Mouse (Mus musculus): ENCODE data around the gene Ubxn1.
"Not testable (repeated sequence)": the region's sequence is repeated elsewhere in the genome, so short reads cannot be mapped to it uniquely, and the experiment has no call there.

The Ubxn1 gene

DNA sequence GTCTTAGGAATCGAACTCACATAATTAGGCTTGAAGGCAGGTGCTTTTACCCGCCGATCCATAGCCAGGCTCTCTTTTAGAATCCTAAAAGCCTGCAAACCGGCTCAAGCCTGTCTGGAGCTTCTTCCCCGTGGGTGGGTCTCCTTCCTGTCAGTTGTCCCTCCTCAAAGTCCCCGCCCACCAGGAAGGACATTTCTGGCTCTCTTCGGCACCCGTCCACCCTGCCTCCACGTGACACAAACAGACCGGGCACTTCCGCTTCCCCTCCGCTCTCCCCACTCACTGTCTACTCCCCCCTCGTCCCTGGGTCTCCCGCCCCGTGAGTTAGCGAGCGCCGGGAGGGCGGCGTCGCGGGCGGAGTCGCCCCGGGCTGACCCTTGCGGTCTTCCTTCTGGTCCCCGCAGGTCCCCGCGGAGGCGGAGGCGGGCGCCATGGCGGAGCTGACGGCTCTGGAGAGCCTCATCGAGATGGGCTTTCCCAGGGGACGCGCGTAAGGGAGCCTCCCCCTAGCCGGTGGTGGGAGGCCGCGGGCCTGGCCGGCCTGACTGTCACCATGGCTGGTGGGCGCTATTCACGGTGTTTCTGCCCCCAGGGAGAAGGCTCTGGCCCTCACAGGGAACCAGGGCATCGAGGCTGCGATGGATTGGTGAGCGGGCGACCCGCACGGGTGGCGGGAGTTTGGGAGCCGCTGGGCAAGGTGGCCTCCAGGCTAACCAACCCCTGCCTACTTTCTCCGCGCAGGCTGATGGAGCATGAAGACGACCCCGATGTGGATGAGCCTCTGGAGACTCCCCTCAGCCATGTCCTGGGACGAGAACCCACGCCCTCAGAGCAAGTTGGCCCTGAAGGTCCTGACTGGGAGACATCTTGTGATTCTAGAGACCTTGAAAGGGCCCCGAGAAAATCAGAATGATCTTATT lies at the start of gene Ubxn1:
Gene Ubxn1, plus strand, starts transcription at position 230 of the 920 bp plus-strand sequence.
- peak; percentile 98 for DNase-seq

- DNase-seq = no peak
Observed at GRCm38 (mm10) chr19:8822696-8823095, 48.6 kb upstream of the Ubxn1 start.

DNA sequence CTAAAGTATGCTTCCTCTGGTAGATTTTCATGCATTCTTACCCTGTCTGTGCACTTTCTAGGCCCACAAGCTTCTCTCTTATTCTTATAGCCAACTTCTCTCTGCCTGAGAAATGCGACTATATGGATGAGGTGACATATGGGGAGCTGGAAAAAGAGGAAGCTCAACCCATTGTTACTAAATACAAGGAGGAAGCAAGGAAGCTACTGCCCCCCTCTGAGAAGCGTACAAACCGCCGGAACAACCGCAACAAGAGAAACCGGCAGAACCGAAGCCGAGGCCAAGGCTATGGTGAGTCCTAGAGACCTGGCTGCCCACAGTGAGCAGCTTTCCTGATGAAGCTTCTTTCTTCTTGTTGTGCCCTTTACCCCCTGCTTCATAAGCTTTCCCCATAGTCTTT lies 41.6 kb upstream of the Ubxn1 start, which contains the start of gene AC129217.1:
Gene AC129217.1, plus strand, starts transcription at position 114 of the 400 bp plus-strand sequence.
- DNase-seq = no peak

GRCm38 (mm10) chr19:8830664-8831063 lies 40.6 kb upstream of the Ubxn1 start:
- DNase-seq = no peak

DNA sequence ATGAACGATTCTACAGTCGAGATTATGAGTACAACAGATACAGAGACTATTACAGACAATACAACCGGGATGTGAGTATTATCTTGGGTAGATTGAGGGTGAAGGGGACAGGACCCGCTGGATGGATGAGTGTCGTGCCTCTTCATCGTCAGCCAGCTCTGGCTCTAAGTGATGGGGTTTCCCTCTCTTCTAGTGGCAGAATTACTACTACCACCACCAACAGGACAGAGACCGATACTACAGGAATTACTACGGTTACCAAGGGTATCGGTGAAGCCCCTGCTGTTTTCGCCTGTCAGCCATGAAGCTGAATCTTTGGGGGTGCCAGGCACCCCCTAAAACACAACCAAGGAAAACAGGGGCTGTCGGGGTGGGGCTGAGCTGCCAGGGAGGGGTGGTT lies 40.0 kb upstream of the Ubxn1 start:
- no peak for DNase-seq

- DNase-seq = no peak
Observed at GRCm38 (mm10) chr19:8832971-8833370, 38.3 kb upstream of the Ubxn1 start.

DNA sequence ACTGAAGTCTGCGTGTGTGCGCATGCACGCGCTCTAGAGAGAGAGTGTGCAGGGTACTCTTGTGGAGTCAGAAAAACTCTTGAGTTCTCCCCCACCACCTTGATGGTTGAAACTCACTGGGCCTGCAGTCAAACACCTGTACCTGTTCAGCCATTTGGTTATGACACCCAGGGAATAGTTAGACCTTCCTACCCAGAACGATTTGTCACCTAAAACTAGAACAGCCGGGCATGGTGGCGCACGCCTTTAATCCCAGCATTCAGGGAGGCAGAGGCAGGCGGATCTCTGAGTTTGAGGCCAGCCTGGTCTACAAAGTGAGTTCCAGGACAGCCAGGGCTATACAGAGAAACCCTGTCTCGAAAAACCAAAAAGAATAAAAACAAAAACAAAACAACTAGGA lies 35.0 kb upstream of the Ubxn1 start:
- DNase-seq = not testable (repeated sequence)

- DNase-seq = peak; percentile 88
Observed at GRCm38 (mm10) chr19:8837251-8837791, 34.0 kb upstream of the Ubxn1 start, which contains the start of gene Bscl2. TSS of gene Bscl2 (plus strand) at chr19:8837467.

DNA sequence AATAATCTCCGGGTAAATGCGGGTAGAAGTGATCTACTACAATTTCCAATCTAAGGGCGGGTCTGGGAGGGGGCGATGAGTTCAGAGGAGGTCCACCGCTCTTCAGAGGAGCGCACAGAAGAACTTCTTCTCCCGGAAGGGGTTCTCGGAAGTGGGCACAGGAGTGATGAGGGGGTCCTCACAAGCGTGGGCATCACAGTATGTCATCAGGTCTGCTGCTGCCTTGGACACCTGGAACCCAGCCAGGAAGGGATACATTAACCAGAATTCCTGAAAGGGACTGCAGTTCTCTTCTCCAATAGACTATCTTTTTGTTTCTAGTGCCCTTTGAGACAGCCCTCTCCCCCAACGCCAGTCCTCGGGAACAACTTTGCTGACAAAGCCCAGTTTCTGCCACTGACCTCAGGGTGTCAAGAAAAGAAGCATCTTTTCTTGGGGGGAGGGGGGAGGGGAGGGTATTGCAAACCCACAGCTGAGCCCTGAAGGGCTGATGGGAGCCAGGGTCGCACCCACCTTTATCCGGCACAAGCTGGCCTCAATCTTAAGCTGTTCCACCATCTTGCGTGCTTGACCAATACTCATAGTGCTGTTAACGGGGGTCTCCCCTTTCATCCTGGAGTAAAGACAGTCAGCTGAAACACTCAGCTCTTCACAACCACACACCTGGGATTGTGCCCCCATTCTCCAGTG lies 33.1 kb upstream of the Ubxn1 start:
- DNase-seq = peak; percentile 68

GRCm38 (mm10) chr19:8839103-8839907 lies 32.0 kb upstream of the Ubxn1 start, which contains the start of gene Gng3:
TSS of gene Gng3 (minus strand) at chr19:8839194.
- DNase-seq = no peak

DNA sequence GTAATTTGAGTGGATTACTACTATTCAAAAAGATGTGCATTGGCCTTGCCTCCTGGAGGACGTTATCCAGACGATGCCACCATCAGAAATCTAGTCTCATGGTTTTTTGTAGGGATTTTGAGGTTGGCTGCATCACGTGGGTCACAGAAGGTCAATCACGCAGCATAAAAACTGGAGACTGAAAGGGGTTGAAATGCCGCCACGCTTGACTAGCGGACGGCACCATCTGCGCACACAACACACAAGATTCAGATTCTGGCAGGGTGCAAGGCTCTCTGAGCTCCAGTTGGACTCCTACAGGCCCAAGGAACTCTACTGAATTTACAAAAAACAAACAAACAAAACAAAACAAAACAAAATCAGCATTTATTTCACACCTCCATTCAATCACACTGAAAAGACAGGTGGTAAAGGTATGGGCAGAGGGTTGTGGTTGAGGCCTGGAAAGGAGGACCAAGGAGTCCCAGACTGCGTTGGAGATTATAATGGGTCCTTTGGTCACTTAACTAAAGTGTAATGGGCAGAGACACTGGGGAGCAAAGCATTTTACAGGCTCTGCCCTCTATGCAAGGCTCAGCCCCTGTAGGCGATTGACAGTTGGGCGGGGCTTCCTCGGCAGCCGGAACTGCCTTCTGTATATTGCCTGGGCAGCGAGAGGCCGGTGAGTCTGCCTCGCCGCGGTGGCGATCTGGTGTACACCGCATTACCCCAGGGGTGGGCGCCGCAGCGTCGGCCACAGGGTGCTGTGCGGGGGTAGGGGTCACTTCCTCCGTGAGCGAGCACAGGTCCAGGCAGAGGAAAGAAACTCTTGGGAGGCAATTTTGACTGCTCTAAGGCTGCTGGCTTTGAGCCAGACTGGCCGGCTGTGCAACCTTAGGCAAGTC lies 31.1 kb upstream of the Ubxn1 start:
- peak; percentile 85 for DNase-seq

DNA sequence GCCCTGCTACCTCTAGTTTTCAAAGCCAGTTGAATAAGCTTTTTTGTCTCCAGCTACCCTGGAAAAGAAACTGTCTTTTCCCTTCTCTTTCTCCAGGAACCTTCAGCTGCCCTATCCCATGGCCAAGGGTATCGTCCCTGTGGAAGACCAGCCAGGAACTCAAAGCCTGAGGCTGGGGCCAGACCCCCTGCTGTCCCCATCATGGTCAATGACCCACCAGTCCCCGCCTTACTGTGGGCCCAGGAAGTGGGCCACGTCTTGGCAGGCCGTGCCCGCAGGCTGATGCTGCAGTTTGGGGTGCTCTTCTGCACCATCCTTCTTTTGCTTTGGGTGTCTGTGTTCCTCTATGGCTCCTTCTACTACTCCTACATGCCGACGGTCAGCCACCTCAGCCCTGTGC lies 30.3 kb upstream of the Ubxn1 start:
- no peak for DNase-seq

DNA sequence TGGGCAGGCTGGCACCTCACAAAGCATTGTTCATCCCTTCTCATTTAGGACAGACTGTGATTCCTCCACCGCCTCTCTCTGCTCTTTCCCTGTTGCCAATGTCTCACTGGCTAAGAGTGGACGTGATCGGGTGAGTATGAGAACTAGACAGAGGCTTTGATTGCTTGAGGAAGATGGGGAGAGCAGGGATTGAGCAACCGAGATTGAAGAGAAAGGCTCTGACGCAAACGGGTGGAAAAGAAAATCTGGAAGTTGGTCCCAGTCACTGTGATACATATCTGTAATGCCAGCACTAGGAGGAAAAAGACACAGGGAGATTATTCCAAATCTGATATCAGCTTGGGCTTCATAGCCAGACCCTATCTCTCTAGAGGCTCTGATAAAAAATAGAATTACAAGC lies 28.3 kb upstream of the Ubxn1 start:
- DNase-seq = no peak

DNA sequence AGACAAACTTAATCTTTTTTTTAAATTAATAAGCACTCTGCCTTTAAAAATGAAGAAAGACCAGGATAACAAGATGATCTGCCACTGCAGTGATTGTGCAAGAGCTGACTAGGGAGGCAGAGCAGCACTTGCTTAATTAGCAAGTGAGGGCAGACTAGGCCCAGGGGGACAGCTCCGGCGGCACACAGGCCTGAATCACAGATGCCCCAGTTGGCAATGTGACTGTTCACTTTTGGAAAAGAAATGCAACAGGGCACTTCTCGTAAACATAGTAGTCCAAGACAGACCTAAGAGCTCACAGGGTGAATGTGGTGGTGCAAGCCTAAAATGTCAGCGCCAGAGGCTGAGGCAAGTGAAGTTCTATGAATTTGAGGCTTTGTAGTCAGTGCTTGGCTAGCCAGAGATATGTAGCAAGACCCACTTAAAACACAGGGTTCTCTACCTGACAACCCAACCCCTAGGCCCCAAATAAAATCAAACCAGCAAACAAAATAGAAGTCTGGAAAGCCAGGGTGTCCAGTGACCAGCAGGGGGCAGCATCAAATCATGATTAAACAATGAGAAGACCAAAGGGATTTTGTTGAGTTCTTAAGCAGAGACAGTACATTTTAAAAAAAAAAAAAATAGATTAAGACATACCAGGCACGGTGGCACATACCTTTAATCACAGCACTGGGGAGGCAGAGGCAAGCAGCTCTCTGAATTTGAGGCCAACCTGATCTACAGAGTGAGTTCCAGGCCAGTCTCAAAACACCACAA lies 26.7 kb upstream of the Ubxn1 start:
- DNase-seq = peak; percentile 44

DNA sequence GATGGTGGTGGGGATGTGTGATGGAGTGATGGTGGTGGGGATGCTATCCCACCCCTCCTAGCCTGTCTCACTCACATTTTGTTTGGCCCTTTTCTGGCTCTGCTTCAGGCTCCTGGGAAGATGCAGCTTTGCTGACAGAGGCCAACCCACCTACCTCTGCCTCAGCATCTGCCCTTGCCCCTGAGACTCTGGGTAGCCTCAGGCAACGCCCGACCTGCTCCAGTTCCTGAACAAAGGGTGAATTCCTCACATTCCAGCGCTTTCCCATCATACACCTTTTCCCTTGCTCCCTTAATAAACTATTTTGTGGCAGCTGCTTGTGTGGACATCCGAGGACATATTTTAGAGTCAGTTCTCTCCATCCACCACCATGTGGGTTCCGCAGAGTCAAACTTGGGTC lies 22.9 kb upstream of the Ubxn1 start:
- no peak for DNase-seq

- no peak for DNase-seq
Observed at GRCm38 (mm10) chr19:8850402-8850901, 20.8 kb upstream of the Ubxn1 start, which contains the start of gene Lrrn4cl. TSS of gene Lrrn4cl (plus strand) at chr19:8850768.

GRCm38 (mm10) chr19:8851639-8852038 lies 19.7 kb upstream of the Ubxn1 start:
- DNase-seq = no peak

DNA sequence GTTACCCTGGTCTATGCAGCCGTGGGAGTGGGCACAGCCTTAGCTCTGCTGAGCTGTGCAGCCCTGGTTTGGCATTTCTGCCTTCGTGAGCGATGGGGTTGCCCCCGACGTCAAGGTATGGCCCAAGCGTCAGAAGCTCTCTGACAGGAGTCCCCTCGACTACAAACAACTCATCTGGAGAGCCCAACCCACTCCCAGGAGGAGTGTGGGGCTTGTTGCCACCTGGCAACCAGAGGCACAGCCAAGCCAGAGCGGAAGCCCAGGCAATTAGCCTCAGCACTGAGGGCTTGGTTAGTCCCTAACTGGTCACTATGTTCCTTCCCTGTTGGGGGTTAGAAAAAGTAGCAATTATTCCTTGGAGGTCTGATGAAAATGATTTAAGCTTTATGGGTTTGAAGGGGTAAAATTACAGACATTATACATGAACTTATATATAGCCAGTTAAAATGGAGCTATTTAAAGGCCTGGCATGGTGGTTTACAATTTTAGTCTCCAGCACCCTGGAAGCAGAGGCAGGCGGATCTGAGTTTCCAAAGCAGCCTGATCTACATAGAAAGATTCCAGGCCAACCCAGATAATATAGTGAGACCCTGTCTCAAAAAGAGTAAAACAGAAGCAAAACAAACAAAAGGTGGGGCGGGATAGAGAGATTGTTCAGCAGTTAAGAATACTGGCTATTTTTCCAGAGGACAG lies 18.9 kb upstream of the Ubxn1 start:
- DNase-seq = no peak

GRCm38 (mm10) chr19:8853117-8853516 lies 18.2 kb upstream of the Ubxn1 start:
- no peak for DNase-seq

GRCm38 (mm10) chr19:8857689-8858088 lies 13.6 kb upstream of the Ubxn1 start:
- peak; percentile 45 for DNase-seq
